Mouse (Mus musculus) embryonic facial prominence, embryonic 10.5 days (tissue): Measurements from ENCODE around the gene Pgbd5. TPM values are rescaled to one million over a fixed set of nuclear protein-coding genes. Genes with fewer than 3 reads are reported as not detected.

Experiments
- DNase-seq: peaks from one replicate; pipeline ENCODE4 v3.0.0-alpha.2; 2017; ENCODE audit warnings: low spot score
- H3K27ac ChIP-seq: fragments of 300-500 bp; sonication (generic); replicated peaks from 2 replicates; pipeline ENCODE4 v1.5.1; 2016; ENCODE audit warnings: mild to moderate bottlenecking
- H3K27me3 ChIP-seq: fragments of 300-500 bp; sonication (generic); replicated peaks from 2 replicates; pipeline ENCODE4 v1.6.1; 2016; ENCODE audit warnings: low read depth, mild to moderate bottlenecking; ENCODE audit not compliant: poor library complexity, severe bottlenecking
- H3K36me3 ChIP-seq: fragments of 300-500 bp; sonication (generic); replicated peaks from 2 replicates; pipeline ENCODE4 v1.6.1; 2016; ENCODE audit warnings: mild to moderate bottlenecking, moderate library complexity
- H3K4me1 ChIP-seq: fragments of 300-500 bp; sonication (generic); 2 replicates; pipeline ENCODE4 v1.6.1; 2016
- H3K4me3 ChIP-seq: fragments of 300-500 bp; sonication (generic); 2 replicates; pipeline ENCODE4 v1.5.1; 2016; ENCODE audit warnings: mild to moderate bottlenecking, moderate library complexity
- H3K9me3 ChIP-seq: fragments of 300-500 bp; sonication (generic); 2 replicates; pipeline ENCODE4 v1.6.1; 2016; ENCODE audit warnings: mild to moderate bottlenecking
- WGBS: fragments of 180-500 bp; shearing (Covaris S2); methylation state at CpG from one replicate; pipeline ENCODE4 v1.1.7; 2016; 5-methylcytosine and 5-hydroxymethylcytosine counted together
- polyA plus RNA-seq: library from polyadenylated mRNA; unstranded; fragments of >200 nt; fragmentation: Nextera tagmentation; extraction: Ambion mirVana; gene quantifications from 2 replicates; pipeline ENCODE4 v1.2.1, GENCODE M21; 2016

Gene Pgbd5
- 1.1 and 1.3 TPM in 2 replicates for polyA plus RNA-seq

- Histone ChIP-seq H3K4me1 (0 out of 2 replicates have a peak, but pooled peaks cover 2% of the 10 kb centered on the region), H3K36me3 (no peaks in the 10 kb centered on the region), H3K4me3 (no peak within 1 kb of the TSS), H3K9me3 (no peaks in the 10 kb centered on the region), H3K27me3 (0 out of 2 replicates have a peak, but pooled peaks cover 4% of the 10 kb centered on the region), H3K27ac (no peak within 1 kb of the TSS)
- DNase-seq, result no peak
- 78% methylated on average over 6 of the region's 6 CpGs for WGBS
Observed at GRCm38 (mm10) chr8:124439558-124439957, at the start of gene Pgbd5. Pgbd5 (minus strand) TSS chr8:124439658.

- H3K36me3 ChIP-seq, result no peaks in the 10 kb centered on the region
- peaks cover 8% of the 10 kb centered on the region for H3K4me1 ChIP-seq
- H3K9me3 ChIP-seq, result no peaks in the 10 kb centered on the region
- no peak for DNase-seq
- no peaks in the 10 kb centered on the region for H3K27me3 ChIP-seq
- 72% methylated on average over 7 of the region's 7 CpGs for WGBS
- no peak overlapping the region for H3K27ac ChIP-seq
- no peak overlapping the region for H3K4me3 ChIP-seq
Observed at GRCm38 (mm10) chr8:124483356-124484115, 44.1 kb upstream of the Pgbd5 start.

- Histone ChIP-seq H3K27me3 (no peaks in the 10 kb centered on the region), H3K4me3 (no peak overlapping the region), H3K9me3 (no peaks in the 10 kb centered on the region), H3K4me1 (peaks cover 6% of the 10 kb centered on the region), H3K27ac (no peak overlapping the region), H3K36me3 (no peaks in the 10 kb centered on the region)
- DNase-seq, result no peak
- WGBS, result 85% methylated on average over 2 of the region's 2 CpGs
Observed at GRCm38 (mm10) chr8:124482790-124483189, 43.3 kb upstream of the Pgbd5 start.

- Histone ChIP-seq H3K4me1 (no peaks in the 10 kb centered on the region), H3K36me3 (no peaks in the 10 kb centered on the region), H3K27me3 (no peaks in the 10 kb centered on the region), H3K9me3 (no peaks in the 10 kb centered on the region), H3K27ac (no peak overlapping the region), H3K4me3 (no peak overlapping the region)
- WGBS, result 85% methylated on average over 8 of the region's 8 CpGs
- DNase-seq, result no peak
Observed at GRCm38 (mm10) chr8:124480321-124480720, 40.9 kb upstream of the Pgbd5 start.

- Histone ChIP-seq H3K4me1 (no peaks in the 10 kb centered on the region), H3K27ac (no peak overlapping the region), H3K9me3 (no peaks in the 10 kb centered on the region), H3K36me3 (no peaks in the 10 kb centered on the region), H3K27me3 (no peaks in the 10 kb centered on the region), H3K4me3 (no peak overlapping the region)
- no peak for DNase-seq
- 82% methylated on average over 3 of the region's 3 CpGs for WGBS
Observed at GRCm38 (mm10) chr8:124479251-124479650, 39.8 kb upstream of the Pgbd5 start.

GRCm38 (mm10) chr8:124476701-124477100 is 37.2 kb upstream of the Pgbd5 start:
- Histone ChIP-seq H3K4me1 (no peaks in the 10 kb centered on the region), H3K9me3 (no peaks in the 10 kb centered on the region), H3K4me3 (no peak overlapping the region), H3K27me3 (no peaks in the 10 kb centered on the region), H3K27ac (no peak overlapping the region), H3K36me3 (no peaks in the 10 kb centered on the region)
- no peak for DNase-seq
- 78% methylated on average over 9 of the region's 9 CpGs for WGBS

- Histone ChIP-seq H3K4me3 (no peak overlapping the region), H3K27ac (no peak overlapping the region), H3K36me3 (no peaks in the 10 kb centered on the region), H3K9me3 (no peaks in the 10 kb centered on the region), H3K27me3 (no peaks in the 10 kb centered on the region), H3K4me1 (no peaks in the 10 kb centered on the region)
- DNase-seq, result no peak
- 84% methylated on average over 5 of the region's 5 CpGs for WGBS
Observed at GRCm38 (mm10) chr8:124475690-124476089, 36.2 kb upstream of the Pgbd5 start.

GRCm38 (mm10) chr8:124464641-124465040 is 25.2 kb upstream of the Pgbd5 start:
- Histone ChIP-seq H3K27ac (no peak overlapping the region), H3K4me3 (no peak overlapping the region), H3K27me3 (no peaks in the 10 kb centered on the region), H3K36me3 (no peaks in the 10 kb centered on the region), H3K4me1 (0 out of 2 replicates have a peak, but pooled peaks cover 2% of the 10 kb centered on the region), H3K9me3 (no peaks in the 10 kb centered on the region)
- 80% methylated on average over 2 of the region's 2 CpGs for WGBS
- no peak for DNase-seq

GRCm38 (mm10) chr8:124463111-124463510 is 23.7 kb upstream of the Pgbd5 start:
- H3K27ac ChIP-seq, result no peak overlapping the region
- 0 out of 2 replicates have a peak, but pooled peaks cover 2% of the 10 kb centered on the region for H3K4me1 ChIP-seq
- no peaks in the 10 kb centered on the region for H3K36me3 ChIP-seq
- WGBS, result 44% methylated on average over 4 of the region's 4 CpGs
- no peaks in the 10 kb centered on the region for H3K9me3 ChIP-seq
- DNase-seq, result no peak
- no peak overlapping the region for H3K4me3 ChIP-seq
- no peaks in the 10 kb centered on the region for H3K27me3 ChIP-seq

GRCm38 (mm10) chr8:124462192-124462591 is 22.7 kb upstream of the Pgbd5 start:
- WGBS, result 85% methylated on average over 9 of the region's 9 CpGs
- H3K9me3 ChIP-seq, result no peaks in the 10 kb centered on the region

GRCm38 (mm10) chr8:124461103-124461502 is 21.6 kb upstream of the Pgbd5 start:
- DNase-seq, result no peak
- Histone ChIP-seq H3K27me3 (no peaks in the 10 kb centered on the region), H3K27ac (no peak overlapping the region), H3K4me1 (0 out of 2 replicates have a peak, but pooled peaks cover 2% of the 10 kb centered on the region), H3K36me3 (no peaks in the 10 kb centered on the region), H3K9me3 (no peaks in the 10 kb centered on the region), H3K4me3 (no peak overlapping the region)
- WGBS, result 58% methylated on average over 10 of the region's 10 CpGs

More at GRCm38 (mm10) chr8:124462192-124462591, 22.7 kb upstream of the Pgbd5 start:
- Histone ChIP-seq H3K27me3 (no peaks in the 10 kb centered on the region), H3K4me3 (no peak overlapping the region), H3K27ac (no peak overlapping the region), H3K36me3 (no peaks in the 10 kb centered on the region), H3K4me1 (0 out of 2 replicates have a peak, but pooled peaks cover 2% of the 10 kb centered on the region)
- no peak for DNase-seq

- DNase-seq, result no peak
- Histone ChIP-seq H3K9me3 (no peaks in the 10 kb centered on the region), H3K4me3 (no peak overlapping the region), H3K36me3 (no peaks in the 10 kb centered on the region), H3K27me3 (no peaks in the 10 kb centered on the region), H3K4me1 (0 out of 2 replicates have a peak, but pooled peaks cover 2% of the 10 kb centered on the region), H3K27ac (no peak overlapping the region)
- WGBS, result 72% methylated on average over 4 of the region's 4 CpGs
Observed at GRCm38 (mm10) chr8:124460660-124461059, 21.2 kb upstream of the Pgbd5 start.

GRCm38 (mm10) chr8:124459627-124460026 is 20.2 kb upstream of the Pgbd5 start:
- H3K27me3 ChIP-seq, result no peaks in the 10 kb centered on the region
- no peak overlapping the region for H3K4me3 ChIP-seq
- 0 out of 2 replicates have a peak, but pooled peaks cover 2% of the 10 kb centered on the region for H3K4me1 ChIP-seq
- 34% methylated on average over 12 of the region's 12 CpGs for whole genome bisulfite sequencing
- no peaks in the 10 kb centered on the region for H3K9me3 ChIP-seq
- DNase-seq, result no peak
- H3K27ac ChIP-seq, result no peak overlapping the region
- H3K36me3 ChIP-seq, result no peaks in the 10 kb centered on the region
